ENCODE assay signal across 11 mouse cellular contexts in genomic region chr11:89003078-89003477, GRCm38 (mm10). TPM values are rescaled to one million over a fixed set of nuclear protein-coding genes. Genes with fewer than 3 reads are reported as not detected.
DNase-seq lines count a peak whose midpoint lies in the region; ATAC-seq lines count a peak whose summit lies in the region.
"Had no signal": no experiment of that assay in that cellular context is flagged by ENCODE, and none has a peak within 500 bp of the region (broad histone marks: within the 10 kb centered on the region; RNA-seq: fewer than 3 reads in every experiment).

No protein-coding gene starts in this region.

- WGBS in hindbrain, embryonic 15.5 days, result 67% methylated on average over 6 of the region's 6 CpGs
- WGBS in hindbrain, embryonic 12.5 days, result 59% methylated on average over 6 of the region's 6 CpGs
- WGBS in liver, embryonic 12.5 days (ENCODE audit: insufficient replicate concordance), result 61% methylated on average over 6 of the region's 6 CpGs

- H3K27me3 ChIP-seq in hindbrain, embryonic 15.5 days, result peaks cover 15% of the 10 kb centered on the region
- H3K27me3 ChIP-seq in hindbrain, embryonic 12.5 days, result peaks cover 25% of the 10 kb centered on the region
- H3K27me3 ChIP-seq in liver, embryonic 12.5 days (replicated peaks), result no peaks in the 10 kb centered on the region

- no peaks in the 10 kb centered on the region for H3K36me3 ChIP-seq in hindbrain, embryonic 15.5 days
- H3K36me3 ChIP-seq in hindbrain, embryonic 12.5 days, result no peaks in the 10 kb centered on the region
- peaks cover 57% of the 10 kb centered on the region for H3K36me3 ChIP-seq in liver, embryonic 12.5 days
- H3K36me3 ChIP-seq: limb, embryonic 12.5 days had no signal

- no peak overlapping the region for H3K27ac ChIP-seq in hindbrain, embryonic 15.5 days (replicated peaks)
- no peak overlapping the region for H3K27ac ChIP-seq in hindbrain, embryonic 12.5 days
- H3K27ac ChIP-seq in brown adipose tissue, adult 24 weeks (replicated peaks; ENCODE audit: low read depth, low read length), result peak overlapping the region; percentile 83
- H3K27ac ChIP-seq in liver, embryonic 12.5 days, result peak overlapping the region; percentile 68
- H3K27ac ChIP-seq: limb, embryonic 12.5 days had no signal

- H3K9me3 ChIP-seq in hindbrain, embryonic 15.5 days, result no peaks in the 10 kb centered on the region
- no peaks in the 10 kb centered on the region for H3K9me3 ChIP-seq in hindbrain, embryonic 12.5 days (replicated peaks)
- no peaks in the 10 kb centered on the region for H3K9me3 ChIP-seq in liver, embryonic 12.5 days (replicated peaks)
- H3K9me3 ChIP-seq: limb, embryonic 12.5 days had no signal

- ATAC-seq in hindbrain, embryonic 15.5 days (ENCODE audit: low FRiP score, low read depth), result no peak
- ATAC-seq in hindbrain, embryonic 12.5 days (ENCODE audit: low FRiP score), result no peak
- ATAC-seq in liver, embryonic 12.5 days, result no peak

- no peak overlapping the region for H3K4me3 ChIP-seq in hindbrain, embryonic 15.5 days
- H3K4me3 ChIP-seq in hindbrain, embryonic 12.5 days, result no peak overlapping the region
- peak overlapping the region; percentile 58 for H3K4me3 ChIP-seq in brown adipose tissue, adult 24 weeks (ENCODE audit: insufficient read depth, low read depth, low read length)
- H3K4me3 ChIP-seq in liver, embryonic 12.5 days, result peak overlapping the region; percentile 29
- H3K4me3 ChIP-seq: limb, embryonic 12.5 days had no signal

- peaks cover 3% of the 10 kb centered on the region; the same call in 1 of the 2 replicates for H3K4me1 ChIP-seq in hindbrain, embryonic 15.5 days (replicated peaks)
- H3K4me1 ChIP-seq in hindbrain, embryonic 12.5 days, result peaks cover 8% of the 10 kb centered on the region
- peaks cover 20% of the 10 kb centered on the region for H3K4me1 ChIP-seq in brown adipose tissue, adult 24 weeks (ENCODE audit: control insufficient read depth, insufficient read depth, insufficient read length, low read length)
- H3K4me1 ChIP-seq in liver, embryonic 12.5 days, result peaks cover 59% of the 10 kb centered on the region

- DNase-seq in ES-CJ7 (ENCODE audit: low read depth, low spot score), result peak; percentile 60
- DNase-seq in urinary bladder, postnatal 4 days (ENCODE audit: low spot score in 2 of 2), result no peak
- DNase-seq in layer of hippocampus, adult 8-10 months (ENCODE audit: low spot score in 2 of 2), result no peak
- no peak for DNase-seq in thymus, postnatal 36 days

- H3K9ac ChIP-seq in hindbrain, embryonic 15.5 days, result no peak overlapping the region
- H3K9ac ChIP-seq in hindbrain, embryonic 12.5 days, result no peak overlapping the region
- H3K9ac ChIP-seq in liver, embryonic 12.5 days, result peak overlapping the region; percentile 47
- H3K9ac ChIP-seq: limb, embryonic 12.5 days had no signal

- H3K4me2 ChIP-seq in hindbrain, embryonic 15.5 days, result peak overlapping the region; percentile 10; the same call in 1 of the 2 replicates
- no peak overlapping the region for H3K4me2 ChIP-seq in hindbrain, embryonic 12.5 days (replicated peaks)
- peak overlapping the region; percentile 93 for H3K4me2 ChIP-seq in liver, embryonic 12.5 days
- H3K4me2 ChIP-seq: limb, embryonic 12.5 days had no signal

RNA-seq across cellular contexts. Expression of gene Trim25, which starts 3.9 kb away (rescaled TPM):
- 5.1 and 5.4 TPM in 2 replicates for polyA plus RNA-seq in hindbrain, embryonic 15.5 days (2015; fragmentation: Nextera tagmentation; extraction: Ambion mirVana)
- 3.3 and 4.4 TPM in 2 replicates for polyA plus RNA-seq in hindbrain, embryonic 12.5 days (2016; fragmentation: Nextera tagmentation; extraction: Ambion mirVana)
- polyA plus RNA-seq in brown adipose tissue, adult 24 weeks (2012; ENCODE audit: insufficient read depth, insufficient read length, missing spikeins), result 7.9 and 8.6 TPM in 2 replicates
- 23.1 and 25.9 TPM in 2 replicates for polyA plus RNA-seq in liver, embryonic 12.5 days (2016; fragmentation: Nextera tagmentation; extraction: Ambion mirVana)
- 1 to 10 TPM; 3.3 to 7.3 (median 4.7) TPM for total RNA-seq in layer of hippocampus, adult 8-10 months (2022)

RNA-seq across cellular contexts. Expression of gene Coil, which starts 33.0 kb away (rescaled TPM):
- 29.7 and 29.8 TPM in 2 replicates for polyA plus RNA-seq in hindbrain, embryonic 15.5 days (2015; fragmentation: Nextera tagmentation; extraction: Ambion mirVana)
- polyA plus RNA-seq in hindbrain, embryonic 12.5 days (2016; fragmentation: Nextera tagmentation; extraction: Ambion mirVana), result 31.7 and 32.0 TPM in 2 replicates
- 2.4 and 3.0 TPM in 2 replicates for polyA plus RNA-seq in brown adipose tissue, adult 24 weeks (2012; ENCODE audit: insufficient read depth, insufficient read length, missing spikeins)
- polyA plus RNA-seq in liver, embryonic 12.5 days (2016; fragmentation: Nextera tagmentation; extraction: Ambion mirVana), result 9.3 and 9.7 TPM in 2 replicates
- 10 to 100 TPM; 17.6 to 22.5 (median 19.0) TPM for total RNA-seq in layer of hippocampus, adult 8-10 months (2022)

RNA-seq across cellular contexts. Expression of gene Elobl, which starts 36.3 kb away (rescaled TPM):
- not detected in 2 replicates for polyA plus RNA-seq in hindbrain, embryonic 15.5 days (2015; fragmentation: Nextera tagmentation; extraction: Ambion mirVana)
- polyA plus RNA-seq in hindbrain, embryonic 12.5 days (2016; fragmentation: Nextera tagmentation; extraction: Ambion mirVana), result not detected in 2 replicates
- polyA plus RNA-seq in brown adipose tissue, adult 24 weeks (2012; ENCODE audit: insufficient read depth, insufficient read length, missing spikeins), result not detected in 2 replicates
- not detected in 2 replicates for polyA plus RNA-seq in liver, embryonic 12.5 days (2016; fragmentation: Nextera tagmentation; extraction: Ambion mirVana)
- not detected for total RNA-seq in layer of hippocampus, adult 8-10 months (2022)
- total RNA-seq: common myeloid progenitor, adult 5-6 weeks; neutrophil, adult 5-6 weeks had no signal
- polyA plus RNA-seq: limb, embryonic 12.5 days had no signal

RNA-seq across cellular contexts. Expression of gene Scpep1, which starts 47.8 kb away (rescaled TPM):
- polyA plus RNA-seq in hindbrain, embryonic 15.5 days (2015; fragmentation: Nextera tagmentation; extraction: Ambion mirVana), result 33.6 and 33.8 TPM in 2 replicates
- polyA plus RNA-seq in hindbrain, embryonic 12.5 days (2016; fragmentation: Nextera tagmentation; extraction: Ambion mirVana), result 44.1 and 46.2 TPM in 2 replicates
- 56.9 and 57.0 TPM in 2 replicates for polyA plus RNA-seq in brown adipose tissue, adult 24 weeks (2012; ENCODE audit: insufficient read depth, insufficient read length, missing spikeins)
- 40.4 and 42.2 TPM in 2 replicates for polyA plus RNA-seq in liver, embryonic 12.5 days (2016; fragmentation: Nextera tagmentation; extraction: Ambion mirVana)
- 10 to 100 TPM; 15.8 to 24.7 (median 19.9) TPM for total RNA-seq in layer of hippocampus, adult 8-10 months (2022)

Comparison
In these comparisons a context has a peak if more than half of its experiments do, and no peak if none do; other contexts are left out.
1. H3K27ac ChIP-seq: peak in brown adipose tissue, adult 24 weeks (single experiment) and liver, embryonic 12.5 days (single experiment); none in hindbrain, embryonic 15.5 days (single experiment) and hindbrain, embryonic 12.5 days (single experiment).
2. H3K4me3 ChIP-seq: peak in brown adipose tissue, adult 24 weeks (single experiment) and liver, embryonic 12.5 days (single experiment); none in hindbrain, embryonic 15.5 days (single experiment) and hindbrain, embryonic 12.5 days (single experiment).